Mouse (Mus musculus) bone marrow, adult 2 months (tissue): Measurements from ENCODE around the gene Mbnl3.

Experiments
- CTCF ChIP-seq: fragments of 200-500 bp; IDR thresholded peaks from 2 replicates; pipeline ENCODE4 v1.5.1; 2011; ENCODE audit warnings: low read length, control low read depth; ENCODE audit not compliant: control insufficient read depth, insufficient read depth
- POLR2A ChIP-seq: fragments of 200-500 bp; IDR thresholded peaks from 2 replicates; pipeline ENCODE4 v1.6.1; 2011; ENCODE audit warnings: low read depth, mild to moderate bottlenecking, control low read depth, low read length, borderline replicate concordance; ENCODE audit not compliant: control insufficient read depth

DNA sequence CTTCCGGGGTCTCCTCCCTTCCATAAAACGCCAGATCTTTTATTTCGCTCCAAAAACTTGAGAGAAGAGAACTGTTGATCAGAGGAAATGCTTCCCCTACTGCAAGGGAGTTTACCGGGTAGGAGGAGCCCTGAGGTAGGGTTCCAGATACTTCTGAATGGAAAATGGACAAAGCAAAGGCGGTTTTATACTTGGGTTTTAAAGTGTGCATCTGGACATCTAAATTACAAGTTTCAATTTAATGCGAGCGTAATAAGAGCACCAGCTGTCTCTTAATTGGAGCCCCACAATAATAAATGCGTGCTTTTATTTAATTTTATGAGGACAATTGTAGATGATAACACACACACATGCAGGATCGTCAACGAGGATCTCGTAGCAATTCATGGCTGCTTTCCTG, at the start of gene Mbnl3:
- no peak for TF ChIP-seq CTCF
- no peak for TF ChIP-seq POLR2A
